Mouse (Mus musculus): ENCODE measurements around the gene Anks1.

- TF ChIP-seq TAL1 (conservative IDR thresholded peaks at IDR 0.05; ENCODE audit: low read depth, low read length) (no peak), CTCF (IDR thresholded peaks at IDR 0.05; ENCODE audit: low read depth, low read length) (no peak), POLR2AphosphoS5 (IDR thresholded peaks at IDR 0.05; ENCODE audit: insufficient replicate concordance, low read depth, low read length) (no peak), GATA1 (IDR thresholded peaks at IDR 0.05; ENCODE audit: borderline replicate concordance, low read length) (no peak)
These were observed 184.7 kb downstream of the Anks1 start for GRCm38 (mm10) chr17:28093837-28094236.
